Mouse (Mus musculus): ENCODE data around the gene Prrc2b.

The Prrc2b gene

DNA sequence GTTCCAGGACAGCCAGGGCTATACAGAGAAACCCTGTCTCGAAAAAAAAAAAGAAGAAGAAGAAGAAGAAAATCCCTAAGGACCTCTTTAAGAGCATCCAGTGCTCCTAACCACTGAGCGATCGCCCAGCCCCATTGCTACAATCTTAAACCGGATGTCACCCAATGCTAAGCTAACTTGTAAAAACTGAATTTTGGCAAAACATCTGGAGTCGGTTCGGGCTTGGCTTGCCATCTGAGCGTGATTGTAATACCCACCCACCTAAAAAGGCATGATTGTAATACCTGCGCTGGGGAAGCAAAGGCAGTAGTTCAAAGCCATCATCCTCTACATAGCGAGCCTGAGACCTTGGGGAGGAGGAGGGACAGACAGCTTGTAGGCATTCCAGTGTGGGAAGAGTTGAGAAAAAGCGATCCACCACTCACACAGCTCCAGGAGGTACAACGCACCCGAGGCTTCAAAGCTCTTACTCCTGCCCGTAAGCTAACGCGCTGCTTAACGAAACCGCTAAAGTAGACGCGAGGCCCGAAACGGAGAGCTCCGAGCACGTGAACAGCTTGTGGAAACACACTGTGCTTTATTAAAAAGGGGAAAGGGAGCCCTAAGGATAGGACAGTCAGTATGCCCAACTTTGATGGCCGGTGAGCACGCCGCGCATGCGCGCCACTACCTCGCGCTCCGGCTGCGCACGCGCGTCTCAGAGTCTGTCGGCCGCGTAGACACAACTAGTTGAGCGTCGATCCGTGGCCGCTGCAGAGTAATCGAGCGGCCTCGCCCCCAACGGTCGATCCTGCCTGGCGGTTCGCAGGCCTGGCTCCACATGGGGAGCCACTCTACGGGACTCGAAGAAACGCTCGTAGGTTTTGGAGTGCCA is 85.2 kb downstream of the Prrc2b start, which contains the start of gene Pomt1:
Pomt1 (plus strand) TSS at position 705 of the 874 bp plus-strand sequence.
- peak; percentile 92 to 95 for DNase-seq

GRCm38 (mm10) chr2:32236760-32237487 is 86.0 kb downstream of the Prrc2b start:
- peak; percentile 69 to 72 for DNase-seq

DNA sequence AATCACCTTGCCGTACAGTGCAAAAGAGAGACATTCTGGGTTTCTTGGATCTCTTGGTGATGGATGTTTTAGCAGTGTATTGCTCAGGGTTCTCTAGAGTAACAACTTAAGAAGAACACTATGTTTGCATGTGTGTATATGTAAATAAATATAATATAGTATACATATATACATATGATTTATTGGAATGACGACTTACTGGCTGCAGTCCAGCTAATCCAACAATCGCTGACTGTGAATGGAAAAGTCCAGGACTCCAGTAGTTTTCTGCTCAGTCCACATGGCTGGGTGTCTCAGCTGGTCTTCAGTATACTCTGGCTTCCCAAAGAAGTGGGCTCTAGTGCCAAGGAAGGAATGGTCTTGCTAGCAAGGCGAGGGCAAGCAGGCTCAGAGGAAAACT is 86.7 kb downstream of the Prrc2b start:
- no peak for DNase-seq

DNA sequence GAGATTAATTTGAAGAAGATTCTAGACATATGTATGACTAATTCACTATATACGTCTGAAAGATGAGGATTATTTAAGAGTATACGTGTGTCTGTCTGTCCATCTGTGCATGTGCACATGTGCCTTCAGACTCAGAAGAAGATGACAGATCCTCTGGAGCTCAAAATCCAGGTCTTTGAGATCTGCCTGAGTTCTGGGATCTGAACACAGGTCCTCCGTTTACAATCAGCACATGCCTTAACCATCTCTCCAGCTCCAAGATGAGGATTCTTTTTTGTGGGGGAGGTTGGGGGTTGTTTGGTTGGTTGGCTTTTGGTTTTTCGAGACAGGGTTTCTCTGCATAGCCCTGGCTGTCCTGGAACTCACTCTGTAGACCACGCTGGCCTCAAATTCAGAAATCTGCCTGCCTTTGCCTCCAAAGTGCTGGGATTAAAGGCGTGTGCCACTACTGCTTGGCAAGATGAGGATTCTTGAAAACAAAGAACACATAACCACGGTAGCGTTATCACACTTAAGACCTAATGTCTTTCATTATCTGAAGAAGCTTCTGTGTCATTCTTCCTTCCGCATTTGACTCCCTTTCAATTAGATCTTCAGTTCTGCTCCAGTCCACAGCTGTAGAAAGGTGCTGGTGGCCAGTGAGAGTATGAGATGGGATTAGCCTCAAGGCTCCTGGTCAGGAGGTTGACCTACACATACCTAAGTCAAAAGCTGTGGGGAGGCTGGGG is 88.0 kb downstream of the Prrc2b start:
- DNase-seq = no peak

DNA sequence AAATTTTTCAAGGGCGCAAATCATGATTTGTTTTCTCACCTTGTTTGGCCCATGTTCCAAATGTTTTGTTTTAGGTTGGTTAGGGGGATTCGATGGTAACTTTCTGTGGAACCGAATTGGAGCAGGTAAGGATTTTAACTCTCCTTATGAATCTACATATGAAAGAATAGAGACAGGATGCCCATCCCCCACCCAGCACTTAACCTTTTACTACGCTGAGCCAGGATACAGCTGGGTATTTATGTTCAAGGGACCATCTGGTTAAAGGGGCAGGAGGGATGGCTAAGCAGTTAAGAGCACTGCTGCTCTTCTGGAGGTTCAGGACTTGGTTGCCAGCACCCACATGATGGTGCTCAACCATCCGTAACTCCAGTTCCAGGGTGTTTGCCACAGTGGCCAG is 89.7 kb downstream of the Prrc2b start:
- DNase-seq = no peak

GRCm38 (mm10) chr2:32242986-32243385 is 92.1 kb downstream of the Prrc2b start:
- no peak for DNase-seq

- DNase-seq = no peak
Measured at GRCm38 (mm10) chr2:32246741-32247140, 95.9 kb downstream of the Prrc2b start.

DNA sequence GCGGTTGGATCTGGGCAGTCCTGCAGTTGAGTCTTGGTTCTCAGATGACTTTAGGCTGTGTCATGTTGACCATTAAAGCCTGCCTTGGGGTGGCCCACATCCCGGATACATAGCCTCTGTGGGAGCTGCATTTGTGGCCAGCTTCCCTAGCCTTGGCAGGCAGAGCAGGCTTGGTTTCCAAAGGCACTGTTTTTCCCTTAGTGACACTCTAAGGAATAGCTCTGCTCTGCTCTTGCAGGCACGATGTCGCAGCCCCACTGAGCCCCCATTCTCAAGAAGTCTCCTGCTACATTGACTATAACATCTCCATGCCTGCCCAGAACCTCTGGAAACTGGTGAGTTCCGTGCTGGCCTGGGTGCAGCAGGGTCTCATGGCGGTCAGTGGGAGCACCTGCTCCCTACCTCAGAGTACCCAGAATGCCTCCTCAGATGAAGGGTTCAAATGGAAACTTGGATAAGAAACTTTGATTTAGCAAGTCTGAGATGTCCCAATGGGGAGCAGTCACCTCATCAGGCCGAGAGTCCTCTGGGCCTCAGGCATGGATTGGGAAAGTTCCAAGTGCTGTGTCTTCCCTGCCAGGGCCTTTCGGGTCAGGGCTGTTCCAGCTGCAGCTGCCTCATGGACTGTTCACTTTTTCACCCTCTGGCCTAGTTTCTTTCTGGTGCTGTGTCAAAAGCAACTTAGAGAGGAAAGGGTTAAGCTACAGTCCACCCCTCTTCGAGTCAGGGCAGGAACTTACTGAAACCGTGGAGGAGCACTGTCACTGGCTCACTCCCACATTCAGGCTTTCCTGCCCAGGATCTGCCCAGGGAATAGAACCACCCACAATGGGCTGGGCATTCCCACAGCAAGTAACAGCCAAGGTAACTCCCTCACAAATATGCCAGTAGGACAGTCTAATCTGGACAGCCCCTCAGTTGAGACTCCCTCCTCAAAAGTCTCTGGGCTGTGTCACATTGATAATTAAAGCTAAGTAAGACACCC is 97.8 kb downstream of the Prrc2b start:
- no peak for DNase-seq

GRCm38 (mm10) chr2:32251791-32252527 is 101.1 kb downstream of the Prrc2b start:
- DNase-seq = no peak

DNA sequence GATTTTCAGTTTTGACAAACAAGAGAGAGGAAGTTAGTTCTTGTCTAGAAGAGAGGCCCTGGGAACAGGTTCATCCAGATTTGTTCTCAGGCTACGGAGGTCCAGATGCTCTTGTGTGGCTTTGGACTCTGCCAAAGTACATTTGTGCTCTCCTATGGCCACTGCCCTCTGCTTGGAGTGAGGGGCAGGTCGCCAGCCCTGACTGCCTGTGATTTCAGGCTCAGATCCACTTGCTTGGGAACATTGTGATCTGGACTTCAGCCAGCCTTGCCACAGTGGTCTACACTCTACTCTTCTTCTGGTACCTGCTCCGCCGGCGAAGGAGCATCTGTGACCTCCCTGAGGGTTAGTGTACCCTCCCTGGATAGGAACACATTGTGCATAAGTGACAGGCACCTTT is 101.8 kb downstream of the Prrc2b start:
- DNase-seq = no peak

GRCm38 (mm10) chr2:32253352-32253751 is 102.5 kb downstream of the Prrc2b start:
- no peak for DNase-seq

DNA sequence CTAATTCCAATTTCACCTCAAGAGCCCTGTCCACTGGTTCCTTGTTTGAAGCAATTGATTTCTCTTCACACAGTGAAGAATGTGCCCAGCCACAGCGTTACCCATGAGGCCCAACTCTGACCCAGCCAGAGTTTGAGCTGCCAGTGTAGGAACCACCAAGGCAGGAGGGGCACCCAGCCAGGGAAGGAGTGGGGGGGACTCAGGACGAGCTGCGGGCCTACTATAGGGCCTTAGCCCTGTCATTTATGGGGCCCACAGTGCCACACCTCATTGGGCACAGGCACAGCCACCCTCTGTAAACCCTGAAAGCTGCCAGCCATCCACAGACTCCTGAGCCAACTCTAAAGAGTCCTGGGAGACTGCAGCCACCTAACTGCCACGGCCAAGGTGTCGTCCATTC is 103.7 kb downstream of the Prrc2b start:
- no peak for DNase-seq

GRCm38 (mm10) chr2:32256273-32256672 is 105.4 kb downstream of the Prrc2b start:
- no peak for DNase-seq

DNA sequence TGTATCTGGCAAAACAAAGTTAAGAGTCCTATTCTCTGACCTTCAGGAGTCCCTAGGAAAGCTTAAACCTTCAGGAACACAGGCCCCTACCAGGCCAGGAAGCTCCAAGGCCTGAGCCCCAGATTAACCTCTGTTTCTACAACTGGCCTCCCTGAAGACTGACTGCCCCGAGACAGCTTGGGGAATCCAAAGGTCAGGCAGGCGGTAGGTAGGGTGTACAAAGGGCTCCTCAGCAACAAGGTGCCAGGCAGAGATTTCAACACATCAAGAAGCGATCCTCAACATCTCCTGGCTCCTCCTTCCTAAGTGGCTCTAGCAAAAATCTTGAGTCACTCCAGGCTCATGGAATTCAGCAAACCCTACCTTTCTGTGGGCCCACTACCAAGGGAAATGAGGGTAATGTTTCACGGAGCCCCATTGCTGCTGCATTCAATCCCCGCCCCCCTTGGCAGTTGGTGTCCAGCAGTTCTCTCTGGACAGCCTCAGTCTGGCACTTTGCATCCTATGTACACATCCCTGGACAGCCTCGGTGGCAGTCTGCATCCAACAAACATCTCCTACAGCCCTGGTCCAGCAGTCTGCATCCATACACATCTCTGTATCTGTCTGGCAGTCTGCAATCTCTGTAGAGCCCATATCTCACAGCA is 108.1 kb downstream of the Prrc2b start:
- DNase-seq = no peak

DNA sequence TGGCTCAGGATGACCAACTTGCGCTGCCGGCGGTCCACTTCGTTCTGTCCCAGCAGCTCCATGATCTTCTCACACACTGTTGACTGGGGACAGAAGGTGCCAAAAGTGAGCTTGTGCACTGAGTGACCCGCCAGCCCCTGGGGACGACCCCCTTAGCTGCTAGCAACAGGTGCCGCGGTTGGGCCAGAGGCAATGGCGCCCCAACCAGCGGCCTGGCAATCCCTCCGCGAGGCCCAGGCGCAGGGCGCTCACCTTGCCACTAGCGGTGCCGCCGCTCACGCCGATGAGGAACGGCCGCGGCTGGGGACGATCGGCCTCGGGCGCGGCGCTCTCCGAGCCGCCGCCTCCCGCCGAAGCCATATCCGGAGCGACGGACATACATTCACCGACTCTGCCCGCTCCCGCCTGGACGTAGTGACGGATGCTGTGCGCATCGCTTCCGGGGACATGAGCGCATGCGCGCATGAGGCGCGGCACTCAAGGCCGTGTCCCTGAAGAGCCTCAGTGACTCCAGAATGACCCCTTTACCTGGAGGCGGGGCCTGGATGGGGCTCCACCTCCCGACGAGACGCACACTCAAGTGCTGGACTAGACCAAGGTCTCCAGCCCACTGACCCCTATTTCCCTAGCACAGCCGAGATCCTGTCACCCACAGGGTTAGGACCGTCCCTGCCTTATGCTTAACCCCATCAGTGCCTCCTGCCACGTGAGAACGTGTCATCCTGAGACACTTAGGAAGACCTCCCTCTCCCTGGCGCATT is 109.0 kb downstream of the Prrc2b start, which contains the start of gene Uck1:
Uck1 (minus strand) TSS at position 503 of the 761 bp plus-strand sequence.
- DNase-seq = peak; percentile 90 to 94

DNA sequence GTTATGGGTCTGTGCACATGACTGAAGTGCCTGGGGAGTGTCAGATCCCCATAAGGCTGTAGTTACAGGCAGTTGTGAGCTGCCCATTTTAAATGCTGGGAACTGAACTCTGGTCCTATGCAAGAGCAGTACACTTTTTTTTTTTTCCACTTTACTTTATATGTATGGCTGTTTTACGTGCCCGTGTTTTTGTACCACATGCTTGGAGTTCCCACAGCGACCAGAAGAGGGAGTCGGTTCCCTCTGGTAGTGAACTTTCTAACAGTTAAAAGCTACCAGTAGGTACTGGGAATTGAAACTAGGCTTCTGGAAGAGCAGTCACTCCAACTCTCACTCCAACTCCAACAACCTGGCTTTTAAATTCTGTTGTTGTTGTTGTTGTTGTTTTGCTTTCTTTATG is 109.8 kb downstream of the Prrc2b start:
- peak; percentile 65 to 71 for DNase-seq

DNA sequence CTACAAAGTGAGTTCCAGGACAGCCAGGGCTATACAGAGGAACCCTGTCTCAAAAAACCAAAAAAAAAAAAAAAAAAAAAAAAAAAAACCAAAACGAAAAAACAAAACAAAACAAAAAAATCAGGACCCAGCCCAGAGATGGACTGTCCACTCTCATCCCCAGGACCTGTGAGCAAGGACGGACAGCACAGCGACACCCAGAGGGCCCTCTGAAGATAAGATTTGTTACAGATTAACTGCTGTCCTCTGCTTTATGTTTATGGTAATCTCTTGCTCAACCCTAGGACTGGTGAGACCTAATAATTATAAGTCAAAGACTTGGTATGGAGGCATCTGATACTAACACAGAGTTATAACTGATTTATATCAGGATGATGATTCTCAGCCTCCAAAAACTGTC is 124.9 kb downstream of the Prrc2b start:
- DNase-seq = no peak

DNA sequence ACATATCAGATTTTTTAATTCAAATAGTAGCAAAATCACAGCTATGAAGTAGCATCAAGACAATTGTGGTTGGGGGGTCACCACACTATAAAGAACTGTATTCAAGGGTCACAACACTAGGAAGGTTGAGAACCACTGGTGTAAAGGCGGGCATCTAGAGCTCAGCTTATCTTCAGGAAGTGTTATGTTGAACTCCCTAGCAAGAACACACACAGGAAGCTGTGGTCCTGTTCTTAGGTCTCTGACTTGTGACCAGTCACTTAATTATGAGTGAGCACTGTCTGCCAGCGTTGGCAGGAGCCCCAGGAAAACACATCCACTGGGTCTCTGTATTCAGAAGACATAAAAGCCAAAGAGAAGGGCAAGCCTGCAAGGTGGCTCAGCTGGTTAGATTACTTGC is 131.4 kb downstream of the Prrc2b start:
- DNase-seq = no peak

- peak; percentile 74 to 79 for DNase-seq
Measured at GRCm38 (mm10) chr2:32282727-32283126, 131.8 kb downstream of the Prrc2b start.

DNA sequence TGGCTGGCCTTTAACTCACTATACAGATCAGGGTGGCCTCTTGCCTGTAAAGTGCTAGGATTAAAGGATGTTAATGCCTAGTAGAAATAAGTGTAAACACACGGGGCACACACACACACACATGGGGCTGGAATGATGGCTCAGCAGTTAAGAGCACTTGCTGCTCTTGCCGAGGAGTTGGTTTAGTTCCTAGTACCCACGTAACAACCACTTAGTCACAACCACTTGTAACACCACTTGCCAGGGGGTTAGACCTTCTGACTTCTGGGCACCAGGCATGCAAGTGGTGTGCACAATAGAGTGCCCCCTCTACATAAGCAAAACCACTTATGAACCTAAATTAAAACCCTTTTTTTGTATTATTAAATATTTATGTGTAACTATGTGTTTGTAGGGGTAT is 133.1 kb downstream of the Prrc2b start:
- no peak for DNase-seq
